Mouse (Mus musculus) hindbrain, embryonic 10.5 days (tissue): ENCODE measurements at regions not wholly inside any gene's neighbourhood (a gene's known extent, or its start where the extent isn't known, plus 50 kb on each side); places are given as distances from the start of the nearest gene placed in this dataset.

ENCODE experiments used
- DNase-seq: peaks from one replicate; pipeline ENCODE4 v3.0.0-alpha.2; 2017; ENCODE audit warnings: low spot score
- H3K27ac ChIP-seq: fragments of 300-500 bp; sonication (generic); 2 replicates; pipeline ENCODE4 v1.5.1; 2016; ENCODE audit warnings: mild to moderate bottlenecking, moderate library complexity
- H3K27me3 ChIP-seq: fragments of 300-500 bp; sonication (generic); 2 replicates; pipeline ENCODE4 v1.6.1; 2016; ENCODE audit warnings: mild to moderate bottlenecking; ENCODE audit not compliant: poor library complexity, insufficient read depth, severe bottlenecking
- H3K36me3 ChIP-seq: fragments of 300-500 bp; sonication (generic); 2 replicates; pipeline ENCODE4 v1.6.1; 2016; ENCODE audit warnings: mild to moderate bottlenecking, moderate library complexity
- H3K4me1 ChIP-seq: fragments of 300-500 bp; sonication (generic); replicated peaks from 2 replicates; pipeline ENCODE4 v1.6.1; 2016; ENCODE audit warnings: mild to moderate bottlenecking
- H3K4me3 ChIP-seq: fragments of 300-500 bp; sonication (generic); 2 replicates; pipeline ENCODE4 v1.5.1; 2016; ENCODE audit warnings: mild to moderate bottlenecking, moderate library complexity
- H3K9me3 ChIP-seq: fragments of 300-500 bp; sonication (generic); 2 replicates; pipeline ENCODE4 v1.6.1; 2016; ENCODE audit warnings: mild to moderate bottlenecking, moderate library complexity
- WGBS: fragments of 180-500 bp; shearing (Covaris S2); methylation state at CpG from one replicate; pipeline ENCODE4 v1.1.7; 2016; 5-methylcytosine and 5-hydroxymethylcytosine counted together

DNA sequence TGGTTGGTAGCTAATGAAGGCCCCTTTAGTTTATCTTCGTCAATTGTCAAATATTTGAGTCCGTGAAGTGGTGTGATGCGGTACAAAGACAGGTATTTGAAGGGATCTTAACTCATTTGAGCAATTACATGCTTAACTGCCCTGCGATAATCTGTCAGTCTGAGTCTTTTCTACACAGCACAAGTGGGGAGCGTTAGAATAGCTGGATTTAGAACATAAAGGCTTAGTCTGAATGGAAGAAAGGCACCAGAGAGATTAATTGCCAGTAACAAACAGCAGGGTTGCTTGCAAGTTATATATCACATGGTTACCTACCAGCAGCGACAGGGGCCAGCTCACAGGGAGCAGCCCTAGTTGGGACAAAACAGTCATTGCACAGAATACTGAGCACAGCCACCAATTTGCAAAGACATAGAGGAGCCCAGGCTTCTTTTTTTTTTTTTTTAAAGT lies 416.3 kb downstream of the Nr2f2 start:
- H3K36me3 ChIP-seq, result no peaks in the 10 kb centered on the region
- no peaks in the 10 kb centered on the region for H3K9me3 ChIP-seq
- H3K27ac ChIP-seq, result no peak overlapping the region
- H3K27me3 ChIP-seq, result peaks cover 55% of the 10 kb centered on the region
- 26% methylated on average over 6 of the region's 6 CpGs for WGBS
- H3K4me1 ChIP-seq, result peaks cover 17% of the 10 kb centered on the region
- no peak overlapping the region for H3K4me3 ChIP-seq
- DNase-seq, result no peak

DNA sequence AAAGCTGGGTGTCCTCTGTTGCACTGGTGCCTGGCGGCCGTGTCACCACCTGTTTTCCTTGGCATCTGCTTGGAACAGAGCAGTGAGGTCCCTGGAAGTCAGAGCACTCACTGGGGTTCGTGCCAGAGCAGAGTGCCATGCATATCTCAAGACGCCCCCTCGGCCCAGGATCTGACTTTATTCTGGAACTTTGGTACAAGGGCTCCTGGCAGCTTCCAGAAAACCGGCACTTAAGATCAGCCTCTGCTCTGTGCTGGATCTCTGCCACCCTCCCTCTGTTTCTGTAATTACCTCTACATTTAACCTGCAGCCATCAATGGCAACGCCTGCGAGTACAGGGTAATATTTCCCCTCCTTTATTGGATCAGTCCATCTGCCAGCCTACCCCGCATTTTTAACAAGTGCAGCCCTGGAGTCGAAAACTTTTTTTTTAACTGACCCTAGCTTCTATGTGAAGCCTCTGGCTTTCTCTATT lies 416.9 kb downstream of the Nr2f2 start:
- H3K27me3 ChIP-seq, result peaks cover 50% of the 10 kb centered on the region
- WGBS, result 51% methylated on average over 10 of the region's 10 CpGs
- DNase-seq, result no peak
- no peak overlapping the region for H3K27ac ChIP-seq
- H3K4me3 ChIP-seq, result no peak overlapping the region
- peaks cover 17% of the 10 kb centered on the region for H3K4me1 ChIP-seq
- H3K36me3 ChIP-seq, result no peaks in the 10 kb centered on the region
- no peaks in the 10 kb centered on the region for H3K9me3 ChIP-seq

DNA sequence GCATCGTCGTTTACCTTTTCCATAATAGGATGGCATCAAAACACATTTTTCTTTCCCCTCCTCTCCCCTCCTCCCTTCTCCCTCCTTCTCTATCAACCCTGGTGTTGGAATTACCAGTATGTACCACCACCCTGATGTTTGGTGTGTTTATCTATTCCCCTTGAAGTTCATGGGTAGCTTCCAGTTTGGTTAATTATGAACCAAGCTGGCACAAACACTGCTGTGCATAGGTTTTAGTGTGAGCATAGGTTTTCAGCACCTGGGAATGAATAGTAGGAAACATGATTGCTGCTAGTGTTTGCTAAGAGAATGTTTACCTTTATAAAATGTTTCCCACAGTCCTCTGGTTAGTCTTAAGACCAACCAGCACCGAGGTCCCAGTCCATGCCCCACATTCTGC lies 420.1 kb downstream of the Nr2f2 start:
- DNase-seq, result no peak
- H3K9me3 ChIP-seq, result no peaks in the 10 kb centered on the region
- H3K36me3 ChIP-seq, result no peaks in the 10 kb centered on the region
- no peak overlapping the region for H3K4me3 ChIP-seq
- H3K27me3 ChIP-seq, result peaks cover 20% of the 10 kb centered on the region
- WGBS, result 85% methylated on average over 3 of the region's 3 CpGs
- H3K27ac ChIP-seq, result no peak overlapping the region
- H3K4me1 ChIP-seq, result peaks cover 17% of the 10 kb centered on the region

DNA sequence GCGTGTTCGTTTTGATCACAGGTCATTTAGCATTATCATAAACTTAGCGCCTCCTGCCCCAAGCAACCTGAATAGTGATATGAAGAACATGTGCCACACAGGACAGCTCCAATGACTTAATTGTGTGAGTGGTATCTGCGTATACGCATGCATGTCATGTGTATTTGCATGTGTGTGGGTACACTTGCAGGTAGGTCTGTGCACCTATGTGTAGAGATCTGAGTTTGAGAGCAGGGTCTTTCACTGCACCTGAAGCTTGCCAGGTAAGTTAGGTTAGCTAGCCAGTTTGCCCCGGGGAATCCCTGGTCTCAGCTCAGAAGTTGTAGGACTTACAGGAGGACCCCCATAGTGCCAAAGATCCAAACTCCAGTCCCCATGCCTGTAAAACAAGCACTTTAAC lies 424.7 kb downstream of the Nr2f2 start:
- WGBS, result 94% methylated on average over 6 of the region's 6 CpGs
- DNase-seq, result no peak

DNA sequence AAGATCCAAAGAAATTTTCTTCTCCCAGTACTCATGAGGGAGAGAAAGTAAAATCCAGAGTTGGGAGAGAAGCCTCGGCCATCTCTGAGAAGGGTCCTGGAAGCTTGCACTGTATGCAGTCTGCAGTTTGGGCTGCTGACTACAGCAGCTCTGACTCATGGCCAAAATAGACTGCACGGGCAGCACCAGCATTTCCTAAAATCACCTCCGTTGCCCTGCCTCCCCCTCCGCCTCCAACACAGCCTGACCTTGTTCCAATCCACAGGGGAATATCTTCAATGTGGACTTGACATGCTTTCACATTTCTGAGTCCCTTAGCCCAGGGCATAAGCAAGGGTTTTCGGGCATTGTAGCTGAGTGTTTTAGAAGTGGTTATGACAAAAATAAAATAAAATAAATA lies 441.3 kb downstream of the Nr2f2 start:
- H3K27me3 ChIP-seq, result no peaks in the 10 kb centered on the region
- DNase-seq, result no peak
- H3K4me3 ChIP-seq, result no peak overlapping the region
- 0 out of 2 replicates have a peak, but pooled peaks cover 3% of the 10 kb centered on the region for H3K4me1 ChIP-seq
- H3K27ac ChIP-seq, result no peak overlapping the region
- H3K36me3 ChIP-seq, result no peaks in the 10 kb centered on the region
- WGBS, result 85% methylated on average over 5 of the region's 5 CpGs
- H3K9me3 ChIP-seq, result no peaks in the 10 kb centered on the region

More for the DNA sequence above, 424.7 kb downstream of the Nr2f2 start:
- Histone ChIP-seq H3K27me3 (peaks cover 7% of the 10 kb centered on the region), H3K4me3 (no peak overlapping the region), H3K36me3 (no peaks in the 10 kb centered on the region), H3K4me1 (no peaks in the 10 kb centered on the region), H3K9me3 (no peaks in the 10 kb centered on the region), H3K27ac (no peak overlapping the region)

DNA sequence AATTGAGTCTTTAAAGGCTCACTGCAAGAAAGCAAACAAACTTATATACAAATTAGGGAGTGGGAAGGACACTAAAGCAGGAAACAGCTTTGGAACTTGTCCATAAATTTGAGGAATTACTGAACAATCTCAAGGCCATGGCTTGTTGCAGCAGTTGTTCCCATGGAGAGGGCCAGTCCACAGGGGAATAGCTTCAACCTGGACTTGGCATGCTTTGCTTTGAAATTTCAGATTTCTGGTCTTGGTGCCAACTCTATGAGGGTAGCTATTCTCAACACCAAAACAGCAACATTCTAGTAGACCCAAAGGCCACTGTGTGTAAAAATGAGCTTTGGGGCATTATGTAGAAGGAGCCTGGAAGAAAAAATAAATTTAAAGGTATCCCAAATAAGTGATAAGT lies 442.0 kb downstream of the Nr2f2 start:
- H3K4me3 ChIP-seq, result no peak overlapping the region
- 0 out of 2 replicates have a peak, but pooled peaks cover 3% of the 10 kb centered on the region for H3K4me1 ChIP-seq
- no peak overlapping the region for H3K27ac ChIP-seq
- no peaks in the 10 kb centered on the region for H3K36me3 ChIP-seq
- DNase-seq, result no peak
- no peaks in the 10 kb centered on the region for H3K9me3 ChIP-seq
- H3K27me3 ChIP-seq, result no peaks in the 10 kb centered on the region

DNA sequence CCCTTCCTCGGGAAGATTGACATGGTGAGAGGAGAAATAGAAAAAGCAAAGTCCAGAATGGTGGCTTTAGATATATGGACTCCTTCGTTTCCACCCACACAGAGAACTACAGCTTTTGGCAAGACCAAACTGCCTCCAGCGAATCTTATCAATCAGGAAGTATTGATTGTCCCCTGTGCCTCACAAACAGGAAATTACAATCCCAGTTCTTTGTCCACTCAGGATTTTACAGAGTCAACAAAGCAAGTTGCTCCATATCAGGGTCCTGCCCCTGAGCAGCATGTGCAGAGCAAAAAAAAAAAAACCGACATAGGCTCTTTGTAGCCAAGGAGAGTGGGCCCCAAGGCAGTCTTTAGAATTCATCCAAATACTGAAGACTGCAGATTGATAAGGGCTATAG lies 454.8 kb downstream of the Nr2f2 start:
- DNase-seq, result no peak

DNA sequence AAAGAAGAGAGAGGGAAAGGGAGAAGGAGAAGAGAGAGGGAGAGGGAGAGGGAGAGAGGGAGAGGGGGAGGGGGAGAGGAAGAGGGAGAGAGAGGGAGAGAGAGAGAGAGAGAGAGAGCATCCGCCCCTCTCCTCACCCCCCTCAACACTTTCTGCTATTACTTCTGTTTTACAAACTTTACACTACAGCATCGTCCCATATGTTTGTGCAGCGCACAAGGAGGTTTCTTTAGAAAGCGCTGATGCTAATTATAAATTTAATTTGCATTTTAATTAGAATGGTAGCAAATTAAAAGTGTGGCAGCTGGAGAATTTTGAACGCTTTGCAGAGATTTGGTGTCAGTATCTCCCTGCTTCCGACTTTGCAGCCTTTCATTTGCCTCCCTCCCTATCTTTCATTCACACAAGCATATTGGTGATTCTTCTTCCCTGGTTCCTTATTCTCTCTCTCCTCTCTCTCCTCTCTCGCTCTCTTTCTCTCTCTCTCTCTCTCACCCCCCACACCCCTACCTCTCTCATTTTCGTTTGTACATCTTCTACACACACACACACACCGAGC lies 476.0 kb downstream of the Nr2f2 start:
- Histone ChIP-seq H3K9me3 (no peaks in the 10 kb centered on the region), H3K36me3 (no peaks in the 10 kb centered on the region), H3K27ac (peak overlapping the region; percentile 64; the same call in 1 of the 2 replicates), H3K27me3 (peaks cover 19% of the 10 kb centered on the region; the same call in 1 of the 2 replicates), H3K4me1 (peaks cover 47% of the 10 kb centered on the region), H3K4me3 (no peak overlapping the region)
- DNase-seq, result no peak
- 58% methylated on average over 9 of the region's 9 CpGs for WGBS

More for the DNA sequence above, 454.8 kb downstream of the Nr2f2 start:
- WGBS, result 82% methylated on average over 4 of the region's 4 CpGs
- Histone ChIP-seq H3K27me3 (no peaks in the 10 kb centered on the region), H3K36me3 (no peaks in the 10 kb centered on the region), H3K4me3 (no peak overlapping the region), H3K4me1 (0 out of 2 replicates have a peak, but pooled peaks cover 6% of the 10 kb centered on the region), H3K9me3 (no peaks in the 10 kb centered on the region), H3K27ac (no peak overlapping the region)

DNA sequence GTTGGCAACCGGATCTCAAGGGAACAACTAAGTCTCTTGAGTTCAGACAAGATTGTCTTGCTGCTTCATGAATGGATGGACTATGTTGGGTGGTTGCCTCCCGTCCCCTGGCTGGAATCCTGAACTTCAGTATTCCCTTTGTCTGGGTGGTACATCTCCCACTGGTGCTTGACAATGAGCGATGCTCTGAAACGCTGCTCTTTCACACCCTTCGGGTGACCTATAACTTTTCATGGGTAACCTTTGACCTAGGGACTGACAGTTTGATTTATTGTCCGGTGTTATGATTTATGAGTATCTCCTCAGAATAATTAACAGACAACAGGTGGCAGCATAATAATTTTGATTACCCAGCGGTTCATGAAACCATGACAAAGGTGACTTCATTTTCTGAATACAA lies 478.3 kb downstream of the Nr2f2 start:
- 31% methylated on average over 7 of the region's 7 CpGs for WGBS
- no peak overlapping the region for H3K27ac ChIP-seq

DNA sequence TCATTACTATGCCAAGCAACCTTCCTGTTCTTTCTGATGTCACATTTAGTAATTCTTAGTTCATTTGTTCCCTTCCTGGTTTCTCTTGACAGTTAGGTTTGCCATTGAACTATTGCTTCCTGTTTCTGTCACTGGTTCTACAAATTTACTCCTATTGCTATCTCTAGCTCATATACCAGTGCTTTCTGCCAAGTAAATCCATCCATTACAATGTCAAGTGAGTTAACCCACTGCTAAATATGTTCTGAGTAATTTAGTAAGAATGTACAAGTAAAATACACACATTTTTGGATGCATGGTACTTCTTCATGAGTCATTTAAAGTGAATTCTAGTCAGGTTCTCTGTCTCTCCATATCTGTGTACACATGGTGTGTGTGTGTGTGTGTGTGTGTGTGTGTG lies 489.5 kb downstream of the Nr2f2 start:
- Histone ChIP-seq H3K27me3 (no peaks in the 10 kb centered on the region), H3K4me3 (no peak overlapping the region), H3K9me3 (0 out of 2 replicates have a peak, but pooled peaks cover 3% of the 10 kb centered on the region), H3K4me1 (no peaks in the 10 kb centered on the region), H3K36me3 (no peaks in the 10 kb centered on the region), H3K27ac (no peak overlapping the region)
- DNase-seq, result no peak

More for the DNA sequence above, 478.3 kb downstream of the Nr2f2 start:
- DNase-seq, result peak; percentile 61
- Histone ChIP-seq H3K36me3 (no peaks in the 10 kb centered on the region), H3K4me1 (peaks cover 47% of the 10 kb centered on the region), H3K4me3 (no peak overlapping the region), H3K27me3 (peaks cover 13% of the 10 kb centered on the region; the same call in 1 of the 2 replicates), H3K9me3 (no peaks in the 10 kb centered on the region)

DNA sequence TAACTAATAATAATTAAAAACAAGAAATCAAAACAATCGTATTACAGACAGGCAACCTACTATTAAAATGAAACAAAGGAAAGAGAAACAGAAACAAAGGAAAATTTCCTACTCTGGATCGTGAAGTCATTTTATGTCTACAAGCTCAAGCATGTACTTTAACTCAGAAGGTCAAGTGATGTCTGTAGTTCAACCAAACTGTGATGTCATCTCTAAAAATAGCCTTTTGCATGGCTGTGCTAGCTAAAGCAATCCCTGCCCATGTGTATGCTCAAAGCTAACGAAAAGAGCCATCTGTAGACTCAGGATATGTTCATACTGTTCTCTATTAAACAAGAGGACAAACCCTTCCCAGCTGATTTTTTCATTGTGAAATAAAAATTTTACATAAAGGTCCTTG lies 500.7 kb downstream of the Nr2f2 start:
- H3K27me3 ChIP-seq, result no peaks in the 10 kb centered on the region
- no peak for DNase-seq
- WGBS, result 87% methylated on average over 3 of the region's 3 CpGs

DNA sequence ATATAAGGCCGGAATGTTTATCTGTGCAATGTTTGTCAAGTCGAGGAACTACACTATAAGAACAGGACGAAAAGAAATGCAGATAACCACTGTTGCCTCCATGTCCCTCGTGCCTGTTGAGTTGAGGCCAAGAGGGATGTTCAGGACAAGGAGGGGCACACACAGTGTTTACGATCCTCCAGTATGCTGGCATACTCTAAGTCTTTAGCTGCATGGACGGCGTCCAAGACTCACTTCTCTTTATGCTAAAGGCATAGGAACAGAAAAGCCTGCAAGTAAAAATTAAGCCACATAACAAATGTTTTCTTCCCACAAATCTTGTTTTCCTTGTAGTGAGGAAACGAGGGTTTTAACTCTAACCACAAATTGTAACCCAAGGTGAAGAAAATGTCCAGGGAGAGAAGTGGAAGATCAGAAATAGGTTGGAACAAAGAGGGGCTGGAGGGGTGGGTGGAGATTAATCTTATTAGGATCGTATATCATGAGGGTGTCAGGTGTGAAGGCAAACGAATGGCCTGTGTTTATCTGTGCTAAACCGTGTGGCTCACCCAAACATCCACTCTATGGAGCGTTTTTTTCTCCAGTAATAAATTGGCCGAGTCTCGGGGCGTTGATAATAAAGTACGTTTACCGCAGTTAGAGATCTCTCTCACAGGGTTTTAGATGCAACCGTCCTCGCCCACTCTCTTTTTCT lies 521.8 kb downstream of the Nr2f2 start:
- H3K27me3 ChIP-seq, result no peaks in the 10 kb centered on the region
- no peaks in the 10 kb centered on the region for H3K9me3 ChIP-seq
- H3K27ac ChIP-seq, result no peak overlapping the region
- H3K4me1 ChIP-seq, result no peaks in the 10 kb centered on the region
- DNase-seq, result no peak
- no peaks in the 10 kb centered on the region for H3K36me3 ChIP-seq
- no peak overlapping the region for H3K4me3 ChIP-seq
- 83% methylated on average over 19 of the region's 19 CpGs for WGBS

More for the DNA sequence above, 500.7 kb downstream of the Nr2f2 start:
- H3K36me3 ChIP-seq, result no peaks in the 10 kb centered on the region
- no peak overlapping the region for H3K27ac ChIP-seq
- no peaks in the 10 kb centered on the region for H3K9me3 ChIP-seq
- no peaks in the 10 kb centered on the region for H3K4me1 ChIP-seq
- no peak overlapping the region for H3K4me3 ChIP-seq

DNA sequence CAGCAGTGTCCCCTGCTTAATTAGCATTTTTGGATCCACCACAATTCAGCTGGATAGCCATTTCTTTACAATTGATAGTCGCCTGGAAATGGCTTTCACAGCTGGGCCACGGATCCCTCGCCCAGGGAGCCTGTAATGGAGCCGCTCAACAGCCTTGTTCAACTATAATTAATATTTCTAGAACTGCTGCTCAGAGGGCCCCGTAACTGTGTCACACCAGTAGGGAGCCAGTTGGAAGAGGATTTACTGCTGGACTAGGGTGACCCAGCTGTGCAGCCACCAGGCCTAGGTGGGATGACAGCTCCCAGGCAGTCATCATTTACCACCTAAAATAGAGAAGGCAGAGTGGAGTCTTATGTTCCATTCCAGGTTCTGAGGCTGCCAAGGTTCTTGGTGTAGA lies 529.2 kb downstream of the Nr2f2 start:
- H3K4me1 ChIP-seq, result peaks cover 5% of the 10 kb centered on the region; the same call in 1 of the 2 replicates
- no peaks in the 10 kb centered on the region for H3K36me3 ChIP-seq
- no peaks in the 10 kb centered on the region for H3K9me3 ChIP-seq
- no peak overlapping the region for H3K4me3 ChIP-seq
- no peak for DNase-seq
- H3K27ac ChIP-seq, result no peak overlapping the region
- whole genome bisulfite sequencing, result 88% methylated on average over 5 of the region's 5 CpGs
- no peaks in the 10 kb centered on the region for H3K27me3 ChIP-seq
